ENCODE assay signal across 10 mouse cellular contexts in genomic region chr4:153217541-153217980, GRCm38 (mm10).
DNase-seq lines count a peak whose midpoint lies in the region; ATAC-seq and TF ChIP-seq lines count a peak whose summit lies in the region.
"Had no signal": no experiment of that assay in that cellular context is flagged by ENCODE, and none has a peak within 500 bp of the region (broad histone marks: within the 10 kb centered on the region; RNA-seq: fewer than 3 reads in every experiment).

No protein-coding gene starts in this region.

- WGBS in limb, embryonic 10.5 days, result 67% methylated on average over 9 of the region's 9 CpGs
- 86% methylated on average over 9 of the region's 9 CpGs for WGBS in midbrain, postnatal 0 days

- 0 out of 2 replicates have a peak overlapping the region, but pooled peaks have one; percentile 10 for H3K27ac ChIP-seq in limb, embryonic 10.5 days
- H3K27ac ChIP-seq in midbrain, postnatal 0 days (ENCODE audit: low read depth, low read length), result no peak overlapping the region

- H3K36me3 ChIP-seq in limb, embryonic 10.5 days, result no peaks in the 10 kb centered on the region
- no peaks in the 10 kb centered on the region for H3K36me3 ChIP-seq in midbrain, postnatal 0 days (ENCODE audit: insufficient read depth, low read length)

- peaks cover 55% of the 10 kb centered on the region for H3K4me1 ChIP-seq in limb, embryonic 10.5 days
- H3K4me1 ChIP-seq in midbrain, postnatal 0 days (ENCODE audit: insufficient read depth, low read length), result no peaks in the 10 kb centered on the region

- ATAC-seq in midbrain, postnatal 0 days (ENCODE audit: low FRiP score), result no peak

- no peak for TF ChIP-seq CTCF in midbrain, postnatal 0 days (IDR thresholded peaks at IDR 0.05)

- no peaks in the 10 kb centered on the region for H3K27me3 ChIP-seq in limb, embryonic 10.5 days (ENCODE audit: low read depth, poor library complexity, severe bottlenecking)
- peaks cover 25% of the 10 kb centered on the region for H3K27me3 ChIP-seq in midbrain, postnatal 0 days (ENCODE audit: insufficient read depth, low read length)

- H3K9me3 ChIP-seq in limb, embryonic 10.5 days (replicated peaks), result no peaks in the 10 kb centered on the region
- H3K9me3 ChIP-seq in midbrain, postnatal 0 days (ENCODE audit: low read length), result no peaks in the 10 kb centered on the region

- H3K4me3 ChIP-seq in limb, embryonic 10.5 days, result no peak overlapping the region
- no peak overlapping the region for H3K4me3 ChIP-seq in midbrain, postnatal 0 days (ENCODE audit: low read depth, low read length)

- H3K9ac ChIP-seq in midbrain, postnatal 0 days (replicated peaks; ENCODE audit: low read length, poor library complexity, severe bottlenecking), result no peak overlapping the region

- no peak overlapping the region for H3K4me2 ChIP-seq in midbrain, postnatal 0 days (ENCODE audit: low read depth, low read length, poor library complexity, severe bottlenecking)

- peak; percentile 38 for DNase-seq in kidney, adult 11 months
- no peak for DNase-seq in kidney, adult 18-20 months
- peak; percentile 24 for DNase-seq in adrenal gland, postnatal 10 days
- peak; percentile 44 to 74 for DNase-seq in heart, adult 9 months (ENCODE audit: low spot score in 2 of 2)
- no peak for DNase-seq in limb, embryonic 10.5 days (ENCODE audit: low spot score)
- DNase-seq in T-cell, adult 2 months (ENCODE audit: low spot score), result no peak
- no peak for DNase-seq in midbrain, postnatal 0 days (ENCODE audit: low spot score)
- no peak for DNase-seq in embryo, embryonic 11 days
- DNase-seq: gastrocnemius, postnatal 10 days; thymus, postnatal 4 days had no signal

Comparison
In these comparisons a context has a peak if more than half of its experiments do, and no peak if none do; other contexts are left out.
1. DNase-seq: peak in kidney, adult 11 months (single experiment), adrenal gland, postnatal 10 days (single experiment) and heart, adult 9 months (2 of 2); none in kidney, adult 18-20 months (single experiment), limb, embryonic 10.5 days (single experiment), T-cell, adult 2 months (single experiment), midbrain, postnatal 0 days (single experiment) and embryo, embryonic 11 days (single experiment).